Mouse (Mus musculus): ENCODE measurements around the gene Zscan29.

Gene Zscan29

DNA sequence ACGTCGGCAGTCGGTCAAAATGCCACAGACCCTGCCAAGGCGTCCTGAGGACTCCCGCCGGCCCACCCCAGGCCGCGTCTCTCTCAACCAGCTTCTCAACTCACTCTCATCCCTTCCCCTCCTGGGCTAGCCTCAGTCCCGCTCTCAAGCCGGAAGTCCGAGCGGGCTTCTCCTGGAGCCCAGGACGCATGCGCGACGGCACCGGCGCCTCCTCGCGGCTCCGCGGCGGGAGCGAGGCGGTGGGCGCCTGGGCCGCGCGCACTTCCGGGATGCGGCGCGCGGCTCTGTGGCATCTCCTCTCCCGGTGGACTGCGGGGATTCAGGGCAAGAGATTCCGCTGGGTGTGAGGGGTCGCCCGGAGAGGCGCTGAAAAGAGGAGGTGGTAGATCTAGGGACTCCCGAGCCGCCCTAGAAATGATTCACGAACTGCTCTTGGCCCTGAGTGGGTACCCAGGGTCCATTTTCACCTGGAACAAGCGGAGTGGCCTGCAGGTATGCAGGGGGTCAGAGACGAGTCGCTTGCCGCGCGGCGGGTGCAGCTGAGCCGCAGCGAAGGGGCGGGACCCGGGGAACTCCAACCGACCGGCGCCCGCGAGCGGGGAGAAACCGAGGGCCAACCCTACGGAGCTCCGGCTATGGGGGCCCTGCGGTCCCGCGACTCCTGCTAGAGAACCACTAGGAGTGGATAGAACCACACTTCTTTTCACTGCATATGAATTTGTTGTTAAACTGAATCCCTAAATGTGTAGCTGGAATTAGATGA lies at the start of gene Zscan29:
Zscan29 (minus strand) TSS at position 146 of the 763 bp plus-strand sequence.
- peak; percentile 86 for DNase-seq (ENCODE audit: low spot score)

DNA sequence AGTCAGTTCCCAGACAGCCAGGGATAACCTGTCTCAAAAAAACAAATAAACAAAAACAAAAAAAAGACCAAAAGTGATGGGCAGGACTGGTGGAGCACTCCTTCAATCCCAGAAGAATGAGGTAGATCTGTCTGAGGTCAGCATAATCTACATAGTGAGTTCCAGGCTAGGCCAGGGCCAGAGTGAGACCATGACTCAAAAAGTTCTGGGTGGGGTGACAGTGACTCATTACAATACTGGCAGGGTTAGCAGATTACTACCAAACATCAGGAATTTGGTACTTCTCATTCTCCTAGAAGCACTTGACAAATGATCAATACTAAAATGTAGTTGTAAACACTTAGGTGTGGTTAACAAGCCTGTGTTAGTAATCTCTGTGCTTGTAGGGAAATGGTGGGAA lies 49.1 kb upstream of the Zscan29 start:
- no peak for DNase-seq (ENCODE audit: low spot score)

DNA sequence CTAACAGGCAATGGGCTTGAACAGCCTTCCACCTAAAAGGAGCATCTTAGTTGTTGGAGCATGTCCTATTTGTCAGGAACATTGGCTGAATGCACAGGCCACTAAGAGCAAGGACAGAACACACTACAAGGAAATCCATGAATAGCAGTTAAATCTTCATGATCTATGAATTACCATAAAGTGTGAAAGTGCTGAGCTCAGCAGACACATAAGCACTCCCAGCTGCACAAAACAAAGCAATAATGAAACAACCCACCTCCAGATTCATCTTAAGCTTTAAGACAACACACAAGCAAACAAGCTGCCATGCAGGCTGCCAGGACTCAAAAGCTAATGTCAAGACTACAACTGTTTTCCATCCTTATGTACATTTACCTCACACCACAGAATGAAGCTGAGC lies 48.3 kb upstream of the Zscan29 start:
- DNase-seq (ENCODE audit: low spot score): no peak

DNA sequence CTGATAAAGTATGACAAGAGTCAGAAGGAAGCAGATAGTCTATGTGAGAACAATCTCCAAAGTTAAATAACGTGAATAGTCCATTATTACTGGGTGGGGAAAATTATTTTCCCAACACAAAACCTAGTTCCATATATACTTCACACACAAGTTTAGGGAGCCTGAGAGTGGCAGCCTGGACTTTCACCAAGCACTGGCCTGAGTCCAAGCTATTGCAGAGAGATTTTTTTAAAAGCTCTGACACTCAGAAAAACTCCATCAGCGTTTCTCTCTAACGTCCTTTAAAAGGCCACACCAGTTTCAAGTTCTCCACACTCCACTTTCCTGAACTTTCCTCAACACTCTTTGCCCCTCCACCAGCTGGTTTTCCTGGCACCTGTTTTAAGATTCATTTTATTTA lies 43.6 kb upstream of the Zscan29 start:
- DNase-seq (ENCODE audit: low spot score): peak; percentile 3

DNA sequence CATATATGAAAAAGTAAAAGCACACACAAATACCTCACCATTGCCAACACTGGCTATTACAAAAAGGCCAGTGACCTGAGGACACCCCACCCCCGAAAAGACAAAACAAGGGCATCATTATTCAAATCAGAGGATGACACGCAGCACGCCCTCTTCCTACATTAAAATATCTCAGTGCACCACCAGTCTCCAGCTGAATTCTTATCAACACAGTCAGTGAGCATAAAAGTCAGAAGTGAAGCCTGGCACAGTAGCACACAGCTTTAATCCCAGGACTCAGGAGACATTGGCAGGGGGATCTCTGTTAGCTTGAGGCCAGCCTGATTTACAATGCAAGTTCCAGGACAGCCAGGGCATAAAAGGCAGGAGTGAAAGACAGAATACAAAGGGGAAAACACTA lies 35.6 kb upstream of the Zscan29 start:
- DNase-seq (ENCODE audit: low spot score): no peak

DNA sequence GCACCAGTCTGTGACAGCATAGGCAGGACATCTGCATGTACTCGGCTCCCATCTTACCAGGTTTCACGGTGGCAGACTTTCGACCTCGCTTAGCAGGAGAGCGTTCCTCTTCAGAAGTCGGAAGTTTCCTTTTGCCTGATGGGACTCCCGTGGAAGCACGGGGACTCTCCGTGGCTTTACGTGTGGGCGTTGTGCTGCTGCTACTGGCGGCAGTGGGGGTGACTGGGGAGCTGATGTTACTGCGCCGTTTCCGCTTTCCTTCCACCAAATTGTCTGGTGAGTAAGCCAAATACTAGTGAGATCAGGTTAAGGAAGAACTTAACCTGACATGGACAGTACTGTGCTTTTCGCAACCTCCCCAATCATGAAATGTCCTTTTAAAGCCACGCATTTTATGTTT lies 33.4 kb upstream of the Zscan29 start:
- no peak for DNase-seq (ENCODE audit: low spot score)

DNA sequence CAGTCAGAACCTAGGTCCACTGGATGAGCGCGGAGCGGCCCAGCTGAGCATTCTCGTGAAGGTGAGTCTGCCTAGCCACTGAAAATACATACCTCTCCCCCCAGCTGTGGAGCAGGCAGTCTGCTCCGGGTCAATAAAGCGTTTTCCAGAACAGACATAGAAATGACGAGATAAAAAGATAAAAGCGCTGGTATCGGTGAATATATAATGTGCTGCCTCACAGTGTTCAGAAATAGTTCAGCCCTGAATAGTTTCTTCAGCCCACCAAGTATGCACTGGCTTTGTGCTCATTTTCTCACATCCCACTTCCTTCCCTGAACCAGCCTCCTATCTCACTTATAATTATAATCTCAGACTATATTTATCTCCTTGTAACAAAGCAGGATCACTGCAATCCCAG lies 24.5 kb upstream of the Zscan29 start:
- no peak for DNase-seq (ENCODE audit: low spot score)

DNA sequence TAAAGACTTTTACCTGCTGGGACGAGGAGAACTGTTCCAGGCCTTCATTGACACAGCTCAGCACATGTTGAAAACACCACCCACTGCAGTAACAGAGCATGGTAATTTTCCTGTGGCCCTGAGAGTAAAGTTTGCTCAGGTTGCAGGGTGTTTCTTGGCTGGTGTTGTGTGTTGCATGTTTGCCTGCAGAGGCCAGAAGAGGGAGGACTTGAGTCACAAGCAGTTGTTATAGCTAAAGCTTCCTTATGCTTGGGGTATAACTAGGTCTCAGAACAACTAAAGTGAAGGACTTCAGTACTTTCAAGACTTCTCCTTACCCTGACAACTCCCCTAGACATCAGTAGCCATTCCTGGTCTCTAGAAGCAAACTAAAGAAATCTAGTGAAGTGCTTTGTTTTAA lies 17.6 kb upstream of the Zscan29 start:
- no peak for DNase-seq (ENCODE audit: low spot score)

DNA sequence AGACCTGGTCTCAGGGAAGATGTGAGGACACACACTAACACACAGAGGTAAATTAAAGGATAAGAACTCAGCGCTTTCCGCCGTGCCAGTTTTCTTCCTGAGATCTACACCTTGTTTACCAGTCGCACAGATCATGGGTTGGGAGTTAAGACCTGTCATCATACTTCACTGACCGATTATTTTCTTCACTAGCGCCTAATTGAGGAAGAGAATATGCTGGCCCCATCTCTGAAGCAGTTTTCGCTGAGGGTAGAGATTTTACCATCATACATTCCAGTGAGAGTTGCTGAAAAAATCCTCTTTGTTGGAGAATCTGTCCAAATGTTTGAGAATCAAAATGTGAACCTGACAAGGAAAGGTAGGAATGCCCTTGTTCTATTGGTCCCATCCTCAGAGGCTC lies 13.2 kb upstream of the Zscan29 start:
- no peak for DNase-seq (ENCODE audit: low spot score)

DNA sequence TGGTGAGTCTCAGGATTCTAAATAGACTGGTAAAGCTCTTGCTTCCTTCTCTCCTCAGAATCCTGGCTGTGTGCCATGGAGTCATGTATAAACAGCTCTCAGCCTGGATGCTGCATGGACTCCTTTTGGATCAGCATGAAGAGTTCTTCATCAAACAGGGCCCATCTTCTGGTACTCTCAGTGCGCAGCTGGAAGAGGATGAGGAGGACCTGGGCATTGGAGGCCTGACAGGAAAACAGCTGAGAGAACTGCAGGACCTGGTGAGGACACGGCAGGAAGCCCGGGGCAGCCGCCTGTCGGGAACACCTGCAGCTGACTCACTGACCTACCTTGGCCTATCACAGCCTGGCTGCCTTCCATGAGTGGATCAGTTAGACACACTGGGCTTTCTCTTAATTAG lies 12.5 kb upstream of the Zscan29 start:
- DNase-seq (ENCODE audit: low spot score): no peak

DNA sequence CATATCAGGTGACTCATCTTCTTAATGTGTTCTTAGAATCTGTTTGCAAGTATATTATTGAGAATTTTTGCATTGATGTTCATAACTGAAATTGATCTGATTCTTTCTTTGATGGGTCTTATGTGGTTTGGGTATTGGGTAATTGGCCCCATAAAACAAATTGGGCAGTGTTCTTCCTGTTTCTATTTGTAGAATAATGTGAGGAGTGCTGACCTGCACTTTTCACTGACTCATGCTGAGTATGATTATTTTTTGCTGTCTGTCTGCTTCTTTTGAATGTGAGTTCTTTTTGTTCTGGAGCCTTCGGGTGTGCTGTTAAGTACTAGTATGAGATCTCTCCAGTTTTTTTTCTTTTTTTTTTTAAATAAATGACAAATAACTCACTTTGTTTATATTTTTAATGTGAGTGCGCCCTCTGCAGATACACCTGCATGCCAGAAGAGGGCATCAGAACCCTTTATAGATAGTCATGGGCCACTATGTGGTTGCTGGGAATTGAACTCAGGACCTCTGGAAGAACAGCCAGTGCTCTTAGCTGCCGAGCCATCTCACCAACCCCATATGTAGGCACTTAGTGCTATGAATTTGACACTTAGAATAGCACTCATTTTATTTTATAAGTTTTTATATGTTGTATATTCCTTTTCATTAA lies 8.0 kb upstream of the Zscan29 start:
- no peak for DNase-seq (ENCODE audit: low spot score)

DNA sequence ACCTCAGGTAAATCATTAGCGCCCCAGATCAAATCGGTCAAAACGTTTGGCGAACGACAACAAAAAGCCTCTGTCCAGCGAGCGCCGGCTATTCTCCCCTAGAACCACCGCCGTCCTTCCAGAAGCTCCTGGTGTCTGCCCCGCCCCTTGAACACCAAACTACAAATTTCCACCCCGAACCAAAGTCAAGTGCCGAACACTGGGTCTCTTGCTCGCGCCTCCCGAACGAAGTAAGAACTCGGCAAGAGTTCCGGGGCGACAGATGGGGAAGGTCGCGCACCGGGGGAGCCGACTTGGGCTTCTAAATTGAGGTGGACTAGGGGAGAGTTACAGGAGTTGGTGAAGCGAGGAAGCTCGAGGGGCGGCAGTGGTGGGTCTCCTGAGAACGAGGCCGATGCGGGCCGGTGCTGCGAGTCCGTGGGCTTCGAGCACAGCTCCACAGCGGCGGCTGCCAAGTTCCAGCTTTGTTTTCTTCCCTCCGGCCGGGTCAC lies 399 bp downstream of the Zscan29 start, which contains the start of gene Tubgcp4:
Tubgcp4 (plus strand) TSS at position 174 of the 491 bp plus-strand sequence.
- peak; percentile 43 for DNase-seq (ENCODE audit: low spot score)

DNA sequence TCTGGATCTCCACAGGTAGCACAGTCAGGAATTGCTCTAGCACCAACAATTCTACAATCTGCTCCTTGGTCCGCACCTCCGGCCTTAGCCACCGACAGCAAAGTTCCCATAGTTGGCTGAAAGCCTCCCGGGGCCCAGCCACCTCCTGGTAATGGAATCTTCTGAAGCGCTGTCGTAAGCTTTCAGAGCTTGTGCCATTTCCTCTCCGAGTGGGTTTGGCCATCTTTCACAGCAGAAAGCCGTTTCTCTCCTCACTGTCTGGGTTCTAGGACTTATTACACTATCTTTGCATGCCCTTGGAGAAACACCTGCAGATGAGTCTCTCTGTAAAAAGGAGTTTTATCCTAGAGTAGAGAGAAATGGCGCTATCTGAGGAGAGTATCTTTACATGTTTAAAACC lies 1.0 kb downstream of the Zscan29 start:
- peak; percentile 16 for DNase-seq (ENCODE audit: low spot score)

DNA sequence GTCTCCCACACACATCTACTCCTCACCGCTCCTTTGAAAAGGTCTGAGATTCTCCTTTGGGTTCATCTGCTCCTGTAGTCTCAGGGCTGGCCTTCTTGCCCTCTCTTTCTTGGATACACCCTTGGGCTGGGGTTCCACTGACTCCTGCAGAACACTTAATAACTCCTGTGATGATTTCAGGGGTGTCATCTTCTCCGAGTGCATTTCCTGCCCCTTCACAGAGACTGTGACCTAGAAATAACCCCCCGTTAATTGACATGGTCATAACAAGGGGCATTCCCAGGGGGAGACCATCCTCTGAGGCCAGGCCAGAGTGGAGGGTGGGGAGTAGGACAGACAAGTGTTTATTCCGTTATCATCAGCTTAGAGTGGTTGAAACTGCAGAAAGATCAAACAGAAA lies 1.8 kb downstream of the Zscan29 start:
- no peak for DNase-seq (ENCODE audit: low spot score)

DNA sequence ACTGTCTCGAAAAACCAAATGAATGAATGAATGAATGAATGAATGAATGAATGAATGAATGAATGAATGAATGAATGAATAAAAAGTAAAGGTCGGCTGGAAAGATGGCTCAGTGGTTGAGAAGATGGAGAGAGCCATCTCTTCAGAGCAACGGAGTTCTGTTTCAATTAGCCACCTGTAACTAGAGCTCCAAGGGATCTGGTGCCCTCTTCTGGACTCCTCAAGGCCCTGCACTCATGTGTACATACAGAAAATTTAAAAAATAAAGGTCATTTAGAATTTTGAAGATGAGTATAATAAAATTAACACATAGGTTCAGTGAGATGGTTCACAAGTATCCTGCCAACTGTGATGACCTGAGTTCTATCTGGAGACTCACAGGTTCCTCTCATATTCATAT lies 17.8 kb downstream of the Zscan29 start:
- no peak for DNase-seq (ENCODE audit: low spot score)

DNA sequence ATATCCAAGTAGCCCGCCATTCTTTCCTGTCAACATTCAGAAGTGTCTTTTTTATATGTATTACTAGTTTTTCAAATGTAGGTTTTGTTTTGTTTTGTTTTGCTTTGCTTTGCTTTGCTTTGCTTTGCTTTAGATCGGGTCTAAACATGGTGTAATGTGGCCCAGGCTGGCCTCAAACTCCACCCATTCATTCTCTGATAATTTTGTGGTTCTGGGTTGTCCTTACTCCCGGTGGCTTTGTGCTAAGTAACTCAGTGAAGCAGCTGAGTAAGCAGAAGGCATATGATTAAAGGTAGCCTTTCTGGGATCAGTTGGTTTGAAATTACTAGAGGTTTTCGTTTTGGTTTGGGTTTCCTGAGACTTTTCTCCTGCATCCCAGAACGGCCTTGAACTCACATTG lies 21.2 kb downstream of the Zscan29 start:
- no peak for DNase-seq (ENCODE audit: low spot score)

DNA sequence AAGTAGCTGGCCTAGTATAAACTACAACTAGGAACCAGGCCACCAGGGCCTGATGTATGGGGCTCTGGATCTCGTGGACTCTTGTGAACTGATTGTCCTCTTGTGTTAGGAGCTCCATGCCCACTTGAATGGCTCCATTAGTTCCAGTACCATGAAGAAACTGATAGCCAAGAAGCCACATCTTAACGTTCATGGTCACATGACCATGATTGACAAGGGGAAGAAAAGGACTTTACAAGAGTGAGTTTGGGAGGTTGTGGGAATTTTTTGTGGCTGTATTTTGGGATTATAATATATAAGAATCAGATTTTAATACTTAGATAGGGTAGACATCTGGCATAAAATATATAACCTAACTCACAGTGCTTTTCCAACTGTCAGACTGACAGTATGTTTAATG lies 28.5 kb downstream of the Zscan29 start:
- no peak for DNase-seq (ENCODE audit: low spot score)

DNA sequence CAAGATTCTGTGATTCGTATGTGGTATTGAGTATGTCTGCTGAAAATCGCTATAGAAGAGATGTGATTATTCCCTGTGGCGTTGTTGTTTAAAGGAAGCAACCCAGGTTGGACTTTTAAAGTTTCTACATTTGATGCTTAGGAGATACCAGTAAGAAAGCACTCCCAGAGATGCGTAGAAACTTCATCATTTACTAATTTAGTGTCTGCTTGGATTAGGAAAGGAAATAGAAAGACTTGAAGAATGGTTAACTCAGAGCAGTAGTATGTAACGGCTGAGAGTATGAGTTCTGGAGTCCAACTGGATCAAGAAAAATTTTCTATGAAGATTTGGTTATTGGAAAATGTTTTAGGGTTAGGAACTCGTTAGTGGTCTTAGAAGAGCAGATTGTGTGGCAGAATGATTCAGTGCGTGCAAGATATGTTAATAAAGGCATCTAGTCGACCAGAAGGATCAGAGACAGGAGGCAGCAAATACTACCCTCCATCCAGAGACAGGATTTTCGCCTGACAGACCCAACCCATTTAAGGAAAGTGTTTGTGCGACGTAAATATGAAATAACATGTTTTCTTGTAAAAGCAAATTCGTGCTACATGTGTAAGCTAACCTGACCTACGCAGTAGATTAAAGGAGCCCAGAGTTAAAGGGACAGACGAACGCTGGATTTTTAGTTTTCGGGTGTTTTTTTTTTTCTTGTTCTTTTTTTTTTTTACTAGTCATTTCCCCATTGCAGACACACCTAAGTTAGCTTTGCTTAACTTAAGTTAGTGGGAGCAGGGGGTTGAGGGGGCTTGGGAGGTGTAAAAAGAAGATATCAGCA lies 29.5 kb downstream of the Zscan29 start:
- no peak for DNase-seq (ENCODE audit: low spot score)

DNA sequence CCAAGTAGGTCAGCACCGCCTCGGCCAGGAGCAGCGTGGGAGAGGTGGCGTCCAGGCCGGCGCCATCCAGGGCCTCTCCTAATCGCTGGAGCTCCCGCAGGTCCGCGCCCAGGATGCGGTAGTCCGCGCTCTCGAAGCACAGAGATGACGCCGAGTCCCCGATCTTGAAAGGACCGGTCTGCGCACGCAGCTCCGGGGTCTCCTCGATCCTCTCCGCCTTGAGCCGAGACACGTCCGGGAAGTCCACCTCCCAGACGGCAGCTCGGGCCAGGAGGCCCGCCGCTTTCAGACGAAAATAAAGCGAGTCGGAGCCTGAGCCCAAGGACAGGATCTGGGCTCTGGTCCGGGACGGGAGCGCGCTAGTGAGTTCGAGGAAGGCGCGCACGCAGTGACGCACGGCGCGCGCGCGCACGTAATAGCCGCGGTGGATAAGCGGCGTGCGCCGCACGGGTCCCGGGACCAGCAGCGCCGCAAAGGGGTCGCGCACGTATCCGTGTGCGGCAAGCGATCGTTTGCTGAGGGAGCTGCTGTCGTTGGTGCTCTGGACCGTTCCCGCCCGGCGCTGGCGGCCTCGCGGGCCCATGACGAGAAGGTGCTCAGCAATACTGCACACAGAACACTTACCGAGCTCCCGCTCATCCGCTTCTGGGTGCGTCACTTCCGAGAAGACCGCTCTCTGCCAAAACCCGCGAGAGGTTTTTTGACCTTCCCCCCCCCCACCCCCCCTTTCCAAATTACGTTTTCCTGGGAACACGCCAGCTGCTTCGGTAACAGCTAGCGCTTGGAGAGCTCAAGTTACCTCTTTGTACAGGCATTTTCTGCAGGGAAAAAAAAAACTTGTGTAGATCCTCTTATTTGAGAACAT lies 30.7 kb downstream of the Zscan29 start, which contains the start of the genes Adal and Lcmt2:
Adal (plus strand) TSS at position 411 of the 865 bp plus-strand sequence.
Lcmt2 (minus strand) TSS at position 636 of the 865 bp plus-strand sequence.
- peak; percentile 85 for DNase-seq (ENCODE audit: low spot score)

DNA sequence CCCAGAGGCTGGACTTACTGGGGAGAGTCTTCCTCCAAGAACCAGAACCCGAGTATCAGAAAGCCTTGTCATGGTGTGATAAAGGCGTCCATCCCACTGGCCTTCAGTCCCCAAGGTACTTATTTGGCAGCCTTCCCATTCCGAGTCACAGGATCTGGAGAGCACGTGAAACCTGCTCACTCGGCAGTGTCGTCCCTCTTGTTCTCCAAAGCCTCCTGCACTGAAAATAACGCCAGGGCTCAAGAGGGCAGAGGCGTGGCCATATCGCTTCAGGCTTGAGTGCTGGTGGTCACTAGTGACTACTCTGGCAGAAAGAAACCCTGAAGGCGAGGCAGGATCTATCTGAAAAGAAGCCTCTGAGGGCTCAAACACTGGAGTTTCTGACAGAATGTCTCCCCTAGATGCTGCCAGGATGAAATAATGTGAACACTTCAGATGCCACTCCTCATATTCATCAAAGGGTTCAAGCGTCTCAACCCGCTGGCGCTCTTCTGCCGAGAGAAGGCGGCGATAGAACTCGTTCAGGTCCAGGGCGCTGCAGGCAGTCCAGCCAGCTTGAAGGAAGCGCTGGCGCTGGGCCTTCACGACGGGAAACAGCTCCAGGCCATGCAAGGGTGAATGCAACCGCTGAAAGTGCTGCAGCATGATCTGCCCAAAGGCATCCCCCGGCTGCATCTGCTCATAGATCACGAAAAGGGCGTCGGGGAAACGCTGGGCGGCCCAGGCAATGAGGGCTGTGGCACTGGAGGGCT lies 31.5 kb downstream of the Zscan29 start:
- peak; percentile 27 for DNase-seq (ENCODE audit: low spot score)

DNA sequence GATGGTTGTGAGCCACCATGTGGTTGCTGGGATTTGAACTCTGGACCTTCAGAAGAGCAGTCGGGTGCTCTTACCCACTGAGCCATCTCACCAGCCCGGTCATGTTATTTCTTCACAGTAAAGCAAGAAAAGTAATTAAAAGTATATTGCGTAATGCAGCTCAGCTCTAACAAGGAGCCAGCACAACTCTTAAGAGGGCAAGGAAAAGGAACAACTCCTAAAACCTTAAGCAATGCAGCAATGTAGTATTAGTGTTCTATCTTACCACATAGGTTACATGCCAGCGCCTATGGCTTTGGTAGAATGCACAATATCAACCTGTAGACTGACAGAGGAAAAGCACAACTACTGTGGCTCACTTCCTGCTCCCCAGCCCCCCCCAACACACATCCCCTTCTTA lies 33.6 kb downstream of the Zscan29 start:
- no peak for DNase-seq (ENCODE audit: low spot score)
